Mouse (Mus musculus) G1E (cell line): ENCODE measurements at regions not wholly inside any gene's neighbourhood (a gene's known extent, or its start where the extent isn't known, plus 50 kb on each side); places are given as distances from the start of the nearest gene placed in this dataset.

Source experiments
- CTCF ChIP-seq: IDR thresholded peaks from 2 replicates; pipeline ENCODE4 v1.5.1; 2012; ENCODE audit warnings: low read depth, low read length, inconsistent platforms, mixed read lengths
- POLR2AphosphoS5 ChIP-seq: IDR thresholded peaks from 2 replicates; pipeline ENCODE4 v1.6.1; 2012; ENCODE audit warnings: low read depth, low read length, inconsistent platforms; ENCODE audit not compliant: insufficient replicate concordance
- TAL1 ChIP-seq: conservative IDR thresholded peaks from 2 replicates; pipeline ENCODE4 v1.6.1; 2012; ENCODE audit warnings: low read depth, low read length, inconsistent platforms, mixed read lengths

DNA sequence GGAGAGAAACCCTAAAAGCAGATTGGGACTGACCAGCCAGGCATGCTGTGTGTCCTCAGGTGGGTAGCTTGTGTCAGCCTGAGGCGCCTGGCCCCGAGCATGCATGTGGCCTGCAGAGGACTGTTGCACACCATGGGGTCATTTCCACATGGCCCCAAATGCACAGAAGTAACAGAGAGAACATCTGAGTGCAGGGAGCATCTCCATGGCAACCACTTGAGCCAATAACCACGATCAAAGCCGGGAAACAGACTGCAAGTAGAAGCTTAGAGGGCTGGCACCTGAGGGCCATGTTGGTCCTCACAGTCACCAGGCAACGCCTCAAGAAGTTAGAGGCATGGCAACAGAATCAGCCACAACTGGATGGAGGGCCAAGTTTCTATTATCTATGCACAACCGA, 232.6 kb upstream of the Sulf2 start:
- TF ChIP-seq CTCF = no peak
- TF ChIP-seq POLR2AphosphoS5 = no peak
- no peak for TF ChIP-seq TAL1
